Mouse (Mus musculus) kidney, embryonic 15.5 days (tissue): Measurements from ENCODE around the gene Vmn1r239-ps. TPM values are rescaled to one million over a fixed set of nuclear protein-coding genes. Genes with fewer than 3 reads are reported as not detected.
"Not testable (repeated sequence)": the region's sequence is repeated elsewhere in the genome, so short reads cannot be mapped to it uniquely, and the experiment has no call there.

Source experiments
- ATAC-seq: fragments of 200-750 bp; cut with Nextera tagmentation; replicated peaks from 2 replicates; pipeline ENCODE4 v1.8.0; 2017; ENCODE audit warnings: moderate TSS enrichment; ENCODE audit not compliant: low FRiP score
- H3K27ac ChIP-seq: fragments of 300-500 bp; sonication (generic); 2 replicates; pipeline ENCODE4 v1.5.1; 2015; ENCODE audit warnings: mild to moderate bottlenecking, inconsistent platforms
- H3K27me3 ChIP-seq: fragments of 300-500 bp; sonication (generic); 2 replicates; pipeline ENCODE4 v1.6.1; 2015; ENCODE audit warnings: inconsistent platforms
- H3K36me3 ChIP-seq: fragments of 300-500 bp; sonication (generic); 2 replicates; pipeline ENCODE4 v1.6.1; 2015; ENCODE audit warnings: inconsistent platforms
- H3K4me1 ChIP-seq: fragments of 300-500 bp; sonication (generic); 2 replicates; pipeline ENCODE4 v1.6.1; 2015; ENCODE audit warnings: inconsistent platforms
- H3K4me2 ChIP-seq: fragments of 300-500 bp; sonication (generic); 2 replicates; pipeline ENCODE4 v1.6.1; 2015; ENCODE audit warnings: moderate library complexity, mild to moderate bottlenecking, inconsistent platforms
- H3K4me3 ChIP-seq: fragments of 300-500 bp; sonication (generic); replicated peaks from 2 replicates; pipeline ENCODE4 v1.5.1; 2015; ENCODE audit warnings: mild to moderate bottlenecking, inconsistent platforms
- H3K9ac ChIP-seq: fragments of 300-500 bp; sonication (generic); 2 replicates; pipeline ENCODE4 v1.6.1; 2015; ENCODE audit warnings: mild to moderate bottlenecking, inconsistent platforms
- H3K9me3 ChIP-seq: fragments of 300-500 bp; sonication (generic); replicated peaks from 2 replicates; pipeline ENCODE4 v1.6.1; 2016; ENCODE audit warnings: inconsistent platforms
- WGBS: fragments of 180-500 bp; shearing (Covaris S2); methylation state at CpG from one replicate; pipeline ENCODE4 v1.1.7; 2015; ENCODE audit warnings: mixed read lengths; 5-methylcytosine and 5-hydroxymethylcytosine counted together
- polyA plus RNA-seq: library from polyadenylated mRNA; unstranded; fragments of >200 nt; fragmentation: Nextera tagmentation; extraction: Ambion mirVana; gene quantifications from 2 replicates; pipeline ENCODE4 v1.2.1, GENCODE M21; 2015

The Vmn1r239-ps gene
- polyA plus RNA-seq, result not detected in 2 replicates

DNA sequence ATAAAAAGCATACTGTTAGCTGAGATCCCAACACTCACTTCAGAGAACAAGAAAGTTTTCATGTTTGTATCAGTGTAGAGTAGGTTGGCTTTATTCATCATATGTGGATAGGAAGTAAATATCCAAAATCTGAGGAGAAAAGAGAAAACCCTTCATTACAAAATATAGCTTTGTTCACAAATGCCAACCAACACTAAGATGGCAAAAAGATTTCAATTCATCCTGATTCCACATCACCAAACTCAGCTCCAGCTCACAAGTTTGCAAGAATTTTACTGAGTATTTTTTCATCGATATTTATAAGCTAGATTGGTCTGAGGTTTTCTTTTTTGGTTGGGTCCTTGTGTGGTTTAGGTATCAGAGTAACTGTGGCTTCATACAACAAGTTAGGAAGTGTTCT, at the start of gene Vmn1r239-ps:
Vmn1r239-ps (minus strand) TSS at position 101 of the 400 bp plus-strand sequence.
- not testable (repeated sequence) for H3K4me1 ChIP-seq, H3K27ac ChIP-seq, H3K9me3 ChIP-seq, H3K27me3 ChIP-seq, H3K4me2 ChIP-seq, H3K4me3 ChIP-seq, ATAC-seq, H3K36me3 ChIP-seq, H3K9ac ChIP-seq
- 85% methylated on average over 1 of the region's 1 CpGs for WGBS

DNA sequence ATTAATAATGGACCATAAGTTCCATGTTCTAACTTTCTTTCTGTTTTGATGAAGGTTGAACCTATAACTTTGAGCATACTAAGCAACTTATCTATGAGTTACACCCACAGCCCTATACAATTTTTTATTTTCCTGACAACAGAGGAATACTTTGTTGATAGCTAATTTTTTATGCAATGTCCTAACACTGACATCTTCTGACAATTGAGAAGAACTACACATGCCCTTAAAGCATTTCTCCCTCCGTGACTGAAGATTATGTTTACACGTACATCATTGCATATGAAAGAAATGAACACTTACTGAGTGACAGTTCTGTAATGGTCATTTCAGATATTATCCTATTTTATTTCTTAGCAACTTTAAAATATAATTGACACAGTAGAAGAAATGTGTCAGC, 36.0 kb upstream of the Vmn1r239-ps start:
- H3K4me2 ChIP-seq, result no peak overlapping the region
- 67% methylated on average over 2 of the region's 2 CpGs for WGBS
- H3K4me1 ChIP-seq, result no peaks in the 10 kb centered on the region
- no peak overlapping the region for H3K9ac ChIP-seq
- H3K4me3 ChIP-seq, result no peak overlapping the region
- no peak for ATAC-seq
- H3K9me3 ChIP-seq, result no peaks in the 10 kb centered on the region
- no peaks in the 10 kb centered on the region for H3K36me3 ChIP-seq
- H3K27me3 ChIP-seq, result no peaks in the 10 kb centered on the region
- H3K27ac ChIP-seq, result no peak overlapping the region

DNA sequence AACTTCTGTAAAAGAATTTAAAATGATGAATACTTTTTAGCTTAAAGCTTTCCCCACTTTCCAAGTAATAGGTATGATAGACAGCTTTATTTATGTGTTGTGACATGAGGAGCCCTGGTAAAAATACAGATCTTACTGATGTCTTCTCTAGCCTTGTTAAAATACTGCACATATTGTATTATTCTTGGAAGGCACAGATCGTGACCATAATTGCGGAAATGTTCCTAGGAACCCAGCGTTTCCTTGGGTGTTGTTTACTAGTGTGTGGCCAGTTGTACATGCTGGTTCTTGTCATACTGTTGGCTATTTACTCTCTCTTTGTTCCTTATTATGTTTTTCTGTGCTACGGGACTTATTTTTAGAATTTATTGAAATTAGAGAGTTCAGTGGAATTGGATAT, 10.1 kb downstream of the Vmn1r239-ps start:
- 68% methylated on average over 4 of the region's 4 CpGs for WGBS
- Histone ChIP-seq H3K4me1 (no peaks in the 10 kb centered on the region), H3K9me3 (no peaks in the 10 kb centered on the region), H3K27me3 (no peaks in the 10 kb centered on the region), H3K9ac (no peak overlapping the region), H3K27ac (no peak overlapping the region), H3K4me3 (no peak overlapping the region), H3K36me3 (no peaks in the 10 kb centered on the region), H3K4me2 (no peak overlapping the region)
- peak; percentile 79; the same call in 1 of the 2 replicates for ATAC-seq

DNA sequence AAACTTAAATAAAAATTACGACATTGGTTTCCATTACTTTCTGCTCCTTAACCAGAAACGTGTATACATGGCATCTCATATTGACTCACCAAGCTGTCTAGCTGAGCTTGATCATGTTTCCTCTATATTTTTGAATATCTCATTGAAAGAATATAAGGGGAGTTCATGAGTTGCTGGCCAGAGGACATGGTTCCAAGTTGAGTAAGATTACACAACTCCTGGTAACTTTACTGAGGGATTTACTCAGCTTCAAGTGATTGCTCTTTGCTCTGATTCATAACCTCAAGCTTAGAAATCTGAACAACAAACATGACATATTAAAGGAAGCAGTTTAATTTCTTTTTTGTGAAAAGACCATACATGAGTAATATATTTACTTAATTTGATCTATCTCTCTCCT, 18.1 kb downstream of the Vmn1r239-ps start:
- Histone ChIP-seq H3K9me3 (no peaks in the 10 kb centered on the region), H3K36me3 (no peaks in the 10 kb centered on the region), H3K9ac (no peak overlapping the region), H3K27me3 (no peaks in the 10 kb centered on the region), H3K4me2 (no peak overlapping the region), H3K4me3 (no peak overlapping the region), H3K27ac (no peak overlapping the region), H3K4me1 (no peaks in the 10 kb centered on the region)
- no peak for ATAC-seq
- 70% methylated on average over 2 of the region's 2 CpGs for WGBS

DNA sequence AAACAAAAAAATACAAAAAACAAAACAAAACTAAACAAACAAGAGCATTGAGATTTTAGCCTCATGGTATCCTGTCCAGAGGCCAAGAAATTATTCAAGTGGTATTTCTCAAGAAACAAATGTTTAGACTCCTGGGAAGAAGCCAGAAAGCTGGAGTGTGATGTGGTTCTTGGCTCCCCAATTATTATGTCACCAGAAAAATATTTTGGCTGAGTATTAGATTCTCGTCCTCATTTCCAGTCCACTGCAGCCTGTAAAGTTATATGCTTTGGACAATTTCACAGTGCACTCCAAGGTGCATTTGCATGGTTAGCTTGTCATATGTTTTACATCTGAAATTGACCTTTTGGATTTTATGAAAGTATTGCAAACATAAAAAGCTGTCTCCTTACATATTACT, 23.8 kb downstream of the Vmn1r239-ps start:
- Histone ChIP-seq H3K9ac (no peak overlapping the region), H3K4me2 (no peak overlapping the region), H3K27ac (no peak overlapping the region), H3K9me3 (no peaks in the 10 kb centered on the region), H3K4me3 (no peak overlapping the region), H3K4me1 (no peaks in the 10 kb centered on the region), H3K36me3 (no peaks in the 10 kb centered on the region), H3K27me3 (no peaks in the 10 kb centered on the region)
- 50% methylated on average over 1 of the region's 1 CpGs for WGBS
- ATAC-seq, result no peak

DNA sequence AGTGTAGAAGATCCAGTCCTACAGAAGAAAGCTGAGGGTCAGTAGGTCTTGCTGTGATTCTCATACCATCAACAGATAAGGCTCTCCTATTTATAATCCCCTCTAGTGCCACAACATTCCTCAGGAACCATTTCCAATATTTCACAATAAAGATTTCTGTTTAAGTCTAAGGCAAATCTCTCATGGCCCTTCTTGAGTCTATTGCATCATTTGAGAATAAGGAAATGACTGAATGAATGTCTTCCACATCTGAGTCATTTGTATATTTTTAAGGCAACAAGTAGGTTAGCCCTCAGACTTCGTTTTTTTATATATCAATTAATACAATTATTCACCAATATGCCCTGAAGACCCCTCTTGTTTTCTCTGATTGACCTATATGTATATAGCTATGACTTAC, 24.4 kb downstream of the Vmn1r239-ps start, which contains the start of gene Il13ra2:
Il13ra2 (minus strand) TSS at position 64 of the 400 bp plus-strand sequence.
- H3K27ac ChIP-seq, result no peak within 1 kb of the TSS
- ATAC-seq, result no peak
- H3K4me3 ChIP-seq, result no peak within 1 kb of the TSS
- H3K9me3 ChIP-seq, result no peaks in the 10 kb centered on the region
- H3K36me3 ChIP-seq, result no peaks in the 10 kb centered on the region
- H3K9ac ChIP-seq, result no peak within 1 kb of the TSS
- no peaks in the 10 kb centered on the region for H3K4me1 ChIP-seq
- WGBS, result 58% methylated on average over 1 of the region's 1 CpGs
- no peak within 1 kb of the TSS for H3K4me2 ChIP-seq
- no peaks in the 10 kb centered on the region for H3K27me3 ChIP-seq

Other genes starting within 250 kb of the Vmn1r239-ps start
- gene Il13ra2, start 24.5 kb downstream of the Vmn1r239-ps start, polyA plus RNA-seq, result 0.10 and 0.14 TPM in 2 replicates
- 5.1 and 5.4 TPM in 2 replicates for gene Lrch2, start 100.4 kb upstream of the Vmn1r239-ps start, polyA plus RNA-seq